Mouse (Mus musculus) limb, embryonic 13.5 days (tissue): ENCODE data around the gene Snx1. TPM values are rescaled to one million over a fixed set of nuclear protein-coding genes. Genes with fewer than 3 reads are reported as not detected.

Source experiments
- ATAC-seq: fragments of 200-750 bp; cut with Nextera tagmentation; 2 replicates; pipeline ENCODE4 v1.8.0; 2017; ENCODE audit warnings: low read depth, moderate number of reproducible peaks, moderate TSS enrichment; ENCODE audit not compliant: low FRiP score
- H3K27ac ChIP-seq: fragments of 300-500 bp; sonication (generic); 2 replicates; pipeline ENCODE4 v1.5.1; 2015; ENCODE audit warnings: inconsistent platforms, mild to moderate bottlenecking, moderate library complexity
- H3K27me3 ChIP-seq: fragments of 300-500 bp; sonication (generic); 2 replicates; pipeline ENCODE4 v1.6.1; 2015; ENCODE audit warnings: mild to moderate bottlenecking, inconsistent platforms
- H3K36me3 ChIP-seq: fragments of 300-500 bp; sonication (generic); 2 replicates; pipeline ENCODE4 v1.6.1; 2015; ENCODE audit warnings: inconsistent platforms, mild to moderate bottlenecking, moderate library complexity
- H3K4me1 ChIP-seq: fragments of 300-500 bp; sonication (generic); 2 replicates; pipeline ENCODE4 v1.6.1; 2015; ENCODE audit warnings: inconsistent platforms
- H3K4me2 ChIP-seq: fragments of 300-500 bp; sonication (generic); replicated peaks from 2 replicates; pipeline ENCODE4 v1.6.1; 2015; ENCODE audit warnings: inconsistent platforms, mild to moderate bottlenecking, moderate library complexity
- H3K4me3 ChIP-seq: fragments of 300-500 bp; sonication (generic); 2 replicates; pipeline ENCODE4 v1.5.1; 2015; ENCODE audit warnings: moderate library complexity, mild to moderate bottlenecking, inconsistent platforms
- H3K9ac ChIP-seq: fragments of 300-500 bp; sonication (generic); 2 replicates; pipeline ENCODE4 v1.6.1; 2015; ENCODE audit warnings: mild to moderate bottlenecking, inconsistent platforms
- H3K9me3 ChIP-seq: fragments of 300-500 bp; sonication (generic); 2 replicates; pipeline ENCODE4 v1.6.1; 2016; ENCODE audit warnings: inconsistent platforms
- WGBS: fragments of 180-500 bp; shearing (Covaris S2); methylation state at CpG from one replicate; pipeline ENCODE4 v1.1.7; 2015; 5-methylcytosine and 5-hydroxymethylcytosine counted together
- polyA plus RNA-seq: library from polyadenylated mRNA; unstranded; fragments of >200 nt; fragmentation: Nextera tagmentation; extraction: Ambion mirVana; gene quantifications from 2 replicates; pipeline ENCODE4 v1.2.1, GENCODE M21; 2015

Snx1 gene
- polyA plus RNA-seq, 1 experiment from 2014 or later = 134 TPM

DNA sequence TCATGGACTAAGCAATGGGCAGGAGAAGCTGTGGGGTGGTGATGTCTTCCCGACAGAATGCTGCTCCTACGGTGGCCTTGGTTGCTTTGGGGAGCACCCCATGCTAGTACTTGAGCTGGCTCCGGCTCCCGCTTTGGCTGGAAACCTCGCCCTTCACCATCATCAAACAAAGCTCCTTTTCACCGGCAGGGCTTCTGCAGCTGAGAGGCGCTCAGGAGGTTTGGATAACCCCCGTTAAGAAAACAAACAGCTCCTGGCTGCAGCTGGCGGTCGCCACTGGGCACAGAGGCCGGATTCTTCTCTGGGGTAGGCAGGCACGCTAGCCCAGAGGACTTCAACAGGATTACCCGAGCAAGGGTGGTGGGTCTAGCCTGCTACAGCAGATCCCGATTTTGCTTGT lies 47.9 kb downstream of the Snx1 start:
- ATAC-seq = peak; percentile 59; the same call in 1 of the 2 replicates
- Histone ChIP-seq H3K4me1 (no peaks in the 10 kb centered on the region), H3K4me3 (no peak overlapping the region), H3K9me3 (peaks cover 6% of the 10 kb centered on the region; the same call in 1 of the 2 replicates), H3K9ac (0 out of 2 replicates have a peak overlapping the region, but pooled peaks have one; percentile 31), H3K27me3 (no peaks in the 10 kb centered on the region), H3K4me2 (peak overlapping the region; percentile 41), H3K36me3 (no peaks in the 10 kb centered on the region), H3K27ac (peak overlapping the region; percentile 86)
- 11% methylated on average over 14 of the region's 14 CpGs for WGBS

DNA sequence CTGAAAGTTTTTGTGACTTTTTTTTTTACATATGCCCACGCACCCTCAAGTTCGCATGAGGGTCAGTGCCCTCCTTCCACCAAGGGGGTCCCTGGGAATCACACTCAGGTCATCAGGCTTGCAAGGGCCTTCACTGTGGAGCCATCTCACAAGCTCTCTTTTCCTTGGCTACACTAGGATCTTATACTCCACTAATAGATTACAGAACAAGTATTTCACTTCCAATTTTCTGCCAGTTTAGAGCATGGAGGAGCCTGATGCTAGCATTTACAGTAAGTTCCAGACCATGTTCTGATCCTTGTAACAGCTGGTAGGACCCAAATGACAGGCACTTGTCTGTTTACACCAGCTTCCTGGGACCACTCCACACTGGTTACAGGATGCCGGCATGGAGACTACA lies 48.3 kb downstream of the Snx1 start:
- no peak overlapping the region for H3K4me3 ChIP-seq
- no peaks in the 10 kb centered on the region for H3K36me3 ChIP-seq
- no peaks in the 10 kb centered on the region for H3K27me3 ChIP-seq
- no peaks in the 10 kb centered on the region for H3K4me1 ChIP-seq
- WGBS = 62% methylated on average over 3 of the region's 3 CpGs
- H3K27ac ChIP-seq = peak overlapping the region; percentile 86
- H3K9ac ChIP-seq = 0 out of 2 replicates have a peak overlapping the region, but pooled peaks have one; percentile 31
- no peak for ATAC-seq
- H3K4me2 ChIP-seq = peak overlapping the region; percentile 41
- H3K9me3 ChIP-seq = peaks cover 6% of the 10 kb centered on the region; the same call in 1 of the 2 replicates

DNA sequence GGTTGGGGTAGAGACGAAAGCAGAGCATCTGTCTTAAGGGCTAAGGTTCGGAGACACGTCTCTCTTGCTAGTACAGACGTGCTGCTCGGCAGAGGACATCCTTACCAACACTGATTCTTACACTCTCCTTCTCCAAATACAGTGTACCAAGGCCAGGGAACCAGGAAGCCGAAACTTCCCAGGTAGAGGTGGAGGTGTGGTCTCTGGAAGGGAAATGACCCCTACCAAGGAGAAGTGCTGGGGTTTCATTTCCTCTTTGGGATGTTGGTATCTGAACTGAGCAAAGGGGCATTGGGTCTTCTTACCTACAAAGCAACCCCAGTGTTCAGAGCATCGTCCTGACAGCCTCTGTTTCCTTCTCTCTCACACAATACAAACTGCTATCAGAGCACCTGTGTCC lies 53.6 kb downstream of the Snx1 start:
- Histone ChIP-seq H3K4me3 (no peak overlapping the region), H3K9ac (no peak overlapping the region), H3K27me3 (peaks cover 35% of the 10 kb centered on the region), H3K9me3 (peaks cover 6% of the 10 kb centered on the region; the same call in 1 of the 2 replicates), H3K4me2 (no peak overlapping the region), H3K27ac (no peak overlapping the region), H3K4me1 (peaks cover 13% of the 10 kb centered on the region), H3K36me3 (no peaks in the 10 kb centered on the region)
- ATAC-seq = no peak
- 83% methylated on average over 7 of the region's 7 CpGs for WGBS

DNA sequence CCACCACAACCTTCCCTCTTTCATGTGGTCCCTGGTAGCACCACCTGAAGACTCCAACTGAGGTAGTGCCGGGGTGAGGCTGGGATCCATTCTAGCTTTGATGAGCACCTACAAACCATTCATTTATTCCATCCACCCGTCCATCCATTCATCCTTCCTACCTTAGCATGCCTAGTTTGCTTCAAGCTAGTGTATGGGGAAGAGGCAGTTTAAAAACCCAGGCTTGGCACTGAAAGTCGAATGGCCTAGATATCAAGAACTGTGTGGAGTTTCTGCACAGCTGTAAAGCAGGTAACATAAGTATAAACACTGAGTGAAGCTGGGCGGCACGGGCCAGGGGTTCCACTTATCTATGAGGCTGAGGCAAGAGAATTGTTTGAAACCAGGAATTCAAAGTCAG lies 56.2 kb downstream of the Snx1 start:
- H3K4me2 ChIP-seq = peak overlapping the region; percentile 97; the same call in 1 of the 2 replicates
- no peak for ATAC-seq

DNA sequence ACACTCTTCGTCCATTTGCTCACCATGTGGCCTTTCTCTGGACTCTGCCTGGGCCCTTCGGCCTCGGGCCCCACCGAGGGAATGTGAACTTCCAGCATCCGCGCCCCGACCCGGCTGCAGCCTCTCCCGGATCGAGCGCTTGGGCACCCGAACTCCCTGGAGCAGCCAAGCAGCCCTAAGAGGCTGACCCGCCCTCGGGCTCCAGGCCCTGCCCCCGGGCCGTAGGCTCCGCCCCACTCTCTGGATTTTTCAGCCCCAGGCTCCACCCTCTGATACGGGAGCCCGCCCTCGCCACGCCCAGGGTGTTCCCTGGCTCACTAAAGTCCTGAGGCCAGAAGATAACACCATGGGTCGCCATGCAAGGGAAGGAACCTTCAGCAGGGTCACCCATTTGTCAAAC lies 56.8 kb downstream of the Snx1 start, which contains the start of gene Snx22:
Gene Snx22, minus strand, starts transcription at position 137 of the 400 bp plus-strand sequence.
- H3K27ac ChIP-seq = no peak within 1 kb of the TSS
- peaks cover 13% of the 10 kb centered on the region for H3K4me1 ChIP-seq
- H3K9me3 ChIP-seq = peaks cover 4% of the 10 kb centered on the region; the same call in 1 of the 2 replicates
- peak within 1 kb of the TSS; percentile 73 for H3K9ac ChIP-seq
- H3K4me2 ChIP-seq = peak within 1 kb of the TSS; percentile 97
- WGBS = 2% methylated on average over 22 of the region's 22 CpGs
- peak within 1 kb of the TSS; percentile 57 for H3K4me3 ChIP-seq
- H3K36me3 ChIP-seq = peaks cover 27% of the 10 kb centered on the region
- ATAC-seq = peak; percentile 85
- H3K27me3 ChIP-seq = peaks cover 48% of the 10 kb centered on the region

More for the DNA sequence above, 56.2 kb downstream of the Snx1 start:
- H3K9ac ChIP-seq = no peak overlapping the region
- 86% methylated on average over 5 of the region's 5 CpGs for WGBS
- no peak overlapping the region for H3K27ac ChIP-seq
- H3K27me3 ChIP-seq = peaks cover 48% of the 10 kb centered on the region
- H3K9me3 ChIP-seq = peaks cover 6% of the 10 kb centered on the region; the same call in 1 of the 2 replicates
- H3K4me1 ChIP-seq = peaks cover 13% of the 10 kb centered on the region
- H3K36me3 ChIP-seq = peaks cover 25% of the 10 kb centered on the region
- H3K4me3 ChIP-seq = no peak overlapping the region

DNA sequence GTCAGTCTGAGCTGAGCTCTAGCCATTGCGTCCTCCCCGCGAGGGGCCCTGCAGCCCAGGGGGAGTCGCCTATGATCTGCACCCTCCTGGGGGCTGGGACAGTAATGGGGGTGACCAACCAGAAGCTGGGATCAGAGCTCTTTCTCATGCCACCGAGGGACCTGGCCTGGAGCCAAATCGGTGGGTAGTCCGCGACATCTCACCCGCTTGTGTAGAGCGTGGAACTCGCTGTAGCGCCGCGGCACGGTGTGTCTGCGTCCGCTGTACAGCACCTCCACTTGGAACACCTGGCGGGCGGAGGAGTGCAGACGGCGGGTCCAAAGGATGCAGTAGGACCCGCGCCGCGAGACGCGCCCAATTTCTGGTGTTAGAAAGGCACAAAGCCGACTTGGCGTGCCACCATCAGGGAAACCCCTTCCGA lies 57.4 kb downstream of the Snx1 start:
- peak; percentile 58; the same call in 1 of the 2 replicates for ATAC-seq
- H3K27me3 ChIP-seq = peaks cover 48% of the 10 kb centered on the region
- no peak overlapping the region for H3K27ac ChIP-seq
- H3K4me3 ChIP-seq = peak overlapping the region; percentile 57
- H3K9ac ChIP-seq = peak overlapping the region; percentile 73
- H3K4me2 ChIP-seq = peak overlapping the region; percentile 97
- H3K9me3 ChIP-seq = no peaks in the 10 kb centered on the region
- WGBS = under 1% methylated on average over 30 of the region's 30 CpGs
- peaks cover 13% of the 10 kb centered on the region for H3K4me1 ChIP-seq
- peaks cover 33% of the 10 kb centered on the region for H3K36me3 ChIP-seq

DNA sequence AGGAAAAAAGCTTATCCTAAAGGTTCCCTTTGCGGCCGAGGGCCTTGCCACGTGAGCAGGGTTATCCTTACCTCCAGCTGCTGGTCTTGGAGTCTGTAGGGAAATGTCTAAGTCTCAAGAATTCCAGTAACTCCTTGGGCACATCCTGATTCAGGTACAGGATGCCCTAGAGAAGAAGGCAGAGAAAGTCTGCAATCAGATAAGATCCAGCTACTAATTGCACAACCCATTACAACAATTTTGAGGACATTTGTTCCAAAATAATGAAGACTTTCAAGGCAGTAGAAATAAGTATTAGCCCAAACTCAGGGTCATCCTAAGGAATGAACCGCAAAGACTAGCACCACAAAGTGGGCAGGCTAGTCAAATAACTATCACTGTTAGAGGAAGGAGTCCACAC lies 58.3 kb downstream of the Snx1 start:
- 0 out of 2 replicates have a peak overlapping the region, but pooled peaks have one; percentile 57 for H3K4me3 ChIP-seq
- no peak for ATAC-seq
- H3K4me2 ChIP-seq = no peak overlapping the region
- H3K27me3 ChIP-seq = peaks cover 48% of the 10 kb centered on the region
- H3K27ac ChIP-seq = no peak overlapping the region
- no peaks in the 10 kb centered on the region for H3K9me3 ChIP-seq
- no peak overlapping the region for H3K9ac ChIP-seq
- peaks cover 43% of the 10 kb centered on the region for H3K36me3 ChIP-seq
- H3K4me1 ChIP-seq = peaks cover 13% of the 10 kb centered on the region
- 66% methylated on average over 4 of the region's 4 CpGs for WGBS

DNA sequence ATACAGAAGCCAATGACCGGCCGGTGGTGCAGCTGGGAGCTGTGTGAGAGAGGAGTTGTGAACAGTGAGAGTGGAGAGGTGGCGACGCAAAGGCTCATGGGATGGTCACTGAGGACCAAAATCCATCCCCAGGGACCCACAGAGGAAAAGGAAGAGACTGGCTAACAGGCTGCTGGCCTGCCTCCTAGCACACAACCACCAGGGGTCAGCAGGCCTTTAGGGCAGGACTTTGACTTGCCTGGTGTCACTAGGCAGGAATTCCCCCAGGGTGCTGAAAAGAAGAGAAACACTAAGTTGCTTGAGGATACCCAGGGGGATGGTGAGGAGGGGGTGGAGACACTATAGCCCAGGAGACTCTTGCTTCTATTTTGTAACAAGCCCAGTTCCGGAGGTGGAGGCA lies 58.8 kb downstream of the Snx1 start:
- no peak overlapping the region for H3K4me2 ChIP-seq
- H3K9me3 ChIP-seq = no peaks in the 10 kb centered on the region
- 23% methylated on average over 5 of the region's 5 CpGs for WGBS
- peaks cover 48% of the 10 kb centered on the region for H3K36me3 ChIP-seq
- H3K4me3 ChIP-seq = no peak overlapping the region
- no peak overlapping the region for H3K27ac ChIP-seq
- H3K9ac ChIP-seq = no peak overlapping the region
- H3K27me3 ChIP-seq = peaks cover 48% of the 10 kb centered on the region
- H3K4me1 ChIP-seq = peaks cover 13% of the 10 kb centered on the region
- ATAC-seq = no peak

DNA sequence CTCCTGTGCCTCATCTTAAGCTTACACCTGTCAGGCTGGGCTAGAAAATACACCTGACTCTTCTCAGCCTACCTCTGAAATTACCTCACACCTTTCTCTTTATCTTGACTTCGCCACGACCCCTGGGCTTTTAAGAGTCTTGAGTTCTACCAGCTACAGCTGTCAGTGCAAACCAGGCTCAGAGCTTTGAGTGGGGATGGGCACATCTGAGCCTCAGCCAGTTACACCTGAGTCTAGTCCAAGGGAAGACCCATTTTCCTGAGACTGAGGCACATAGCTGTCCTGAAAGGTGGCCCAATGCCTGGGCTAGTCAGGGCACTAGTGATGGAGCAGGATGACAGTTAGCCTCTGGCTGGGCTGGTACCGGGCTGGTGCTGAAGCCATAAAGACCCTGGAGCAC lies 59.6 kb downstream of the Snx1 start:
- no peak overlapping the region for H3K9ac ChIP-seq
- H3K27ac ChIP-seq = no peak overlapping the region

DNA sequence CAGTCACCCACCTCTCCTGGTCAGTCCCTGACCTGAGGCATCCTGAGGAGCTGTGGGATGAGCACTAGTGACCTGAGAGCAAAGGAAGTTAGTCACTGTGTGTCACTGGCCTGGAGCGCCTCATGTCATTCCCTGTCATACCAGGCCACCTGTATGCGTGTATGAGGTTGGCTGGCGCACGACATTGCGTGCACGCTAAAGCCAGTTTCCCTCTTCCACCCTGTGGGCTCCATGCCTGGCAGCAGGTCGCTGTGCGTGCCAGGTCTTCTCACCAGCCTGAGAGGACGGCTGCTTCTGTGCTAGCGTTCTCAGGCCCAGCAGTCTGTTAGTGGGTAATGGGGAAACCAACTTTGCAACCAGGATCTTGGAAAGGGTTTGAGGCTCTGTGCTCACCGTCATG lies 62.1 kb downstream of the Snx1 start:
- WGBS = 96% methylated on average over 11 of the region's 11 CpGs

More for the DNA sequence above, 59.6 kb downstream of the Snx1 start:
- Histone ChIP-seq H3K27me3 (peaks cover 48% of the 10 kb centered on the region), H3K4me3 (no peak overlapping the region), H3K9me3 (no peaks in the 10 kb centered on the region), H3K36me3 (peaks cover 52% of the 10 kb centered on the region), H3K4me2 (no peak overlapping the region), H3K4me1 (peaks cover 13% of the 10 kb centered on the region)
- WGBS = 83% methylated on average over 3 of the region's 3 CpGs
- ATAC-seq = no peak

DNA sequence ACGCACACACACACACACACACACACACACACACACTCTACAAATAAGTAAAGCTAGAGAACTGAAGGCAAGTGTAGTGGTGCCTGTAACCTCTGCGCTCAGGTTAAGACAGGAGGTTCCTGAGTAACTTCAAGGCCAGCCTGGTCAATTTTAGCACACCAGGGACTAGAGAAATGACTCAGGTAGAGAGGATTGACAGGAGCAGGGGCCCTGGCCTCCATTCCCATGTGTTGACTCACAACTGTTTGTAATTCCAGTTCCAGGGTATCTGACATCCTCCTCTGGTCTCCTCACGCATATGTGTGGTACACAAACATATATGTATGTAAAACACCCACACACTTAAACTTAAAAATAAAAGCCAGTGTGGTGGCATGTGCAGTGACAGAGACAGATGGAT lies 62.9 kb downstream of the Snx1 start:
- H3K9ac ChIP-seq = no peak overlapping the region
- no peaks in the 10 kb centered on the region for H3K9me3 ChIP-seq
- 96% methylated on average over 3 of the region's 3 CpGs for WGBS
- H3K4me2 ChIP-seq = no peak overlapping the region
- H3K36me3 ChIP-seq = peaks cover 52% of the 10 kb centered on the region
- H3K27ac ChIP-seq = no peak overlapping the region
- no peak for ATAC-seq
- peaks cover 20% of the 10 kb centered on the region for H3K27me3 ChIP-seq
- no peak overlapping the region for H3K4me3 ChIP-seq
- peaks cover 22% of the 10 kb centered on the region for H3K4me1 ChIP-seq

More for the DNA sequence above, 62.1 kb downstream of the Snx1 start:
- Histone ChIP-seq H3K9me3 (no peaks in the 10 kb centered on the region), H3K27me3 (peaks cover 28% of the 10 kb centered on the region), H3K27ac (no peak overlapping the region), H3K4me1 (peaks cover 22% of the 10 kb centered on the region), H3K4me2 (no peak overlapping the region), H3K36me3 (peaks cover 52% of the 10 kb centered on the region), H3K9ac (no peak overlapping the region), H3K4me3 (no peak overlapping the region)
- ATAC-seq = no peak

DNA sequence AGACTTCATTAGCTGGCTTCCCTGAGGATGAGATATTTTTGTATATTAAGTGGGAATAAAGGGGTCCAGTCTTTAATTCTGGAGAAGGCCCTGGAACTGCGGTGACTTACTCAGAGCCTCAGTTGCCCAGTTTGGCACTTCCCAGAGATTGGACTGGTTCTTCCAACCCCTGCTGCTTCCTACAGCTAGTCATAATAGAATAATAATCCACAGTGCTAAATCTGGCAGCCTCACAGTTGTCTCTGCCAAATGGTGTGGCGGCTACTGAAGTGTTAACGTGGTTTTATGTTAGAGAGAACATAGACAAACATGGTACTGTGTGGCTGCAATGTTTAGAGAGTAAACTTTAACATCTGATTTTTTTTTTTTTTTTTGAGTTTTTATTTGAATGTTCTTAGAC lies 64.7 kb downstream of the Snx1 start:
- Histone ChIP-seq H3K27ac (no peak overlapping the region), H3K36me3 (peaks cover 42% of the 10 kb centered on the region), H3K4me3 (peak overlapping the region; percentile 85), H3K27me3 (peaks cover 2% of the 10 kb centered on the region), H3K4me2 (peak overlapping the region; percentile 88), H3K9me3 (no peaks in the 10 kb centered on the region), H3K9ac (peak overlapping the region; percentile 91), H3K4me1 (peaks cover 21% of the 10 kb centered on the region)
- ATAC-seq = no peak
- WGBS = 79% methylated on average over 3 of the region's 3 CpGs

DNA sequence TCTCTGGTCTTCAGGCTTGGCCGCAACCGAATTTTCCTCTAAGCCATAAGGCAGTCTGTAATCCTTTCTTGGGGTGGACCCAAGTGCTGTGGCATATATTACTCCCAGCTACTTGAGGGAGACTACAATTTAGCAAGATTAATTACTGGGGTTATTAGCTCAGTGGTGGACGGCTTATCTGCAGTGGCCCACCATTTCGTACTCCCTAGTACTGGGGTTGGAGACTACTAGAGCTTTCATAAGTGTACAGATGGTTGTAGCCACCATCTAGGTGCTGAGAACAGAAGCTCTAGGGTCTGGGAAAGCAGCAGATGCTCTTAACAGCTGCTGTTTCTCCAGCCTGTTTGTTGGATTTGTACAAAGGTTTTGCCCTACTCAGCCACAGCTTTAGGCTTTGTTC lies 65.4 kb downstream of the Snx1 start:
- Histone ChIP-seq H3K27me3 (no peaks in the 10 kb centered on the region), H3K36me3 (peaks cover 35% of the 10 kb centered on the region), H3K9me3 (no peaks in the 10 kb centered on the region), H3K4me3 (peak overlapping the region; percentile 85), H3K4me1 (peaks cover 21% of the 10 kb centered on the region), H3K27ac (no peak overlapping the region; the same call in 1 of the 2 replicates), H3K4me2 (peak overlapping the region; percentile 88), H3K9ac (peak overlapping the region; percentile 91)
- 24% methylated on average over 4 of the region's 4 CpGs for WGBS
- no peak for ATAC-seq
